Mouse (Mus musculus) olfactory bulb, adult 2 months (tissue): ENCODE measurements around the gene Spata13. TPM values are rescaled to one million over a fixed set of nuclear protein-coding genes. Genes with fewer than 3 reads are reported as not detected.

Experiments
- H3K27ac ChIP-seq: fragments of 200-500 bp; 2 replicates; pipeline ENCODE4 v1.5.1; 2012; ENCODE audit warnings: low read depth, low read length; ENCODE audit not compliant: insufficient read depth
- H3K4me1 ChIP-seq: fragments of 200-500 bp; 2 replicates; pipeline ENCODE4 v1.6.1; 2012; ENCODE audit warnings: low read length; ENCODE audit not compliant: control insufficient read depth, insufficient read depth
- H3K4me3 ChIP-seq: fragments of 200-500 bp; 2 replicates; pipeline ENCODE4 v1.5.1; 2012; ENCODE audit warnings: mild to moderate bottlenecking, low read depth, low read length, moderate library complexity; ENCODE audit not compliant: insufficient read depth
- CTCF ChIP-seq: fragments of 200-500 bp; IDR thresholded peaks from 2 replicates; pipeline ENCODE4 v1.5.1; 2012; ENCODE audit warnings: low read depth, mild to moderate bottlenecking, low read length, moderate library complexity; ENCODE audit not compliant: insufficient read depth
- POLR2A ChIP-seq: fragments of 200-500 bp; IDR thresholded peaks from 2 replicates; pipeline ENCODE4 v1.6.1; 2012; ENCODE audit warnings: mild to moderate bottlenecking, low read depth, low read length, moderate library complexity; ENCODE audit not compliant: insufficient read depth
- WGBS: fragments of 180-500 bp; shearing (Covaris S2); methylation state at CpG from one replicate; pipeline ENCODE4 v1.1.7; 2018; 5-methylcytosine and 5-hydroxymethylcytosine counted together
- polyA plus RNA-seq: library from polyadenylated mRNA; stranded (reverse); fragments of >200 nt; gene quantifications from 2 replicates; pipeline ENCODE4 v1.2.4, GENCODE M21; 2012; ENCODE audit warnings: low replicate concordance; ENCODE audit not compliant: missing spikeins, insufficient read depth, insufficient read length

The Spata13 gene
- polyA plus RNA-seq, 1 experiment, result not detected

- Histone ChIP-seq H3K27ac (0 out of 2 replicates have a peak overlapping the region, but pooled peaks have one; percentile 5), H3K4me1 (peaks cover 32% of the 10 kb centered on the region), H3K4me3 (no peak overlapping the region)
- TF ChIP-seq POLR2A (no peak), CTCF (no peak)
- 22% methylated on average over 4 of the region's 4 CpGs for WGBS
Measured at GRCm38 (mm10) chr14:60736591-60737192, 102.9 kb downstream of the Spata13 start.

GRCm38 (mm10) chr14:60737202-60737611, 103.4 kb downstream of the Spata13 start:
- H3K27ac ChIP-seq, result peak overlapping the region; percentile 30; the same call in 1 of the 2 replicates
- H3K4me1 ChIP-seq, result peaks cover 36% of the 10 kb centered on the region
- no peak overlapping the region for H3K4me3 ChIP-seq
- TF ChIP-seq CTCF (no peak), POLR2A (no peak)
- WGBS, result 42% methylated on average over 7 of the region's 7 CpGs

GRCm38 (mm10) chr14:60738434-60738938, 104.7 kb downstream of the Spata13 start:
- H3K4me3 ChIP-seq, result no peak overlapping the region
- TF ChIP-seq CTCF (no peak), POLR2A (no peak)
- WGBS, result 76% methylated on average over 10 of the region's 10 CpGs
- H3K27ac ChIP-seq, result 0 out of 2 replicates have a peak overlapping the region, but pooled peaks have one; percentile 30
- peaks cover 34% of the 10 kb centered on the region for H3K4me1 ChIP-seq

- WGBS, result 8% methylated on average over 9 of the region's 9 CpGs
- Histone ChIP-seq H3K27ac (no peak overlapping the region), H3K4me1 (peaks cover 30% of the 10 kb centered on the region), H3K4me3 (no peak overlapping the region)
- no peak for TF ChIP-seq POLR2A
- no peak for TF ChIP-seq CTCF
Measured at GRCm38 (mm10) chr14:60739155-60739554, 105.4 kb downstream of the Spata13 start.

GRCm38 (mm10) chr14:60739616-60740015, 105.8 kb downstream of the Spata13 start:
- WGBS, result 66% methylated on average over 12 of the region's 12 CpGs
- H3K27ac ChIP-seq, result 0 out of 2 replicates have a peak overlapping the region, but pooled peaks have one; percentile 16
- H3K4me1 ChIP-seq, result peaks cover 29% of the 10 kb centered on the region
- no peak for TF ChIP-seq CTCF
- TF ChIP-seq POLR2A, result no peak
- H3K4me3 ChIP-seq, result no peak overlapping the region

- H3K4me3 ChIP-seq, result no peak overlapping the region
- peaks cover 26% of the 10 kb centered on the region for H3K4me1 ChIP-seq
- WGBS, result 89% methylated on average over 5 of the region's 5 CpGs
- TF ChIP-seq POLR2A (no peak), CTCF (no peak)
- H3K27ac ChIP-seq, result no peak overlapping the region
Measured at GRCm38 (mm10) chr14:60740507-60740906, 106.7 kb downstream of the Spata13 start.

- no peak for TF ChIP-seq POLR2A
- Histone ChIP-seq H3K4me1 (peaks cover 25% of the 10 kb centered on the region), H3K4me3 (no peak overlapping the region), H3K27ac (no peak overlapping the region)
- WGBS, result 73% methylated on average over 8 of the region's 8 CpGs
Measured at GRCm38 (mm10) chr14:60741033-60741432, 107.2 kb downstream of the Spata13 start.

- Histone ChIP-seq H3K4me3 (no peak overlapping the region), H3K4me1 (peaks cover 20% of the 10 kb centered on the region), H3K27ac (no peak overlapping the region)
- WGBS, result 73% methylated on average over 6 of the region's 6 CpGs
- TF ChIP-seq POLR2A, result no peak
- no peak for TF ChIP-seq CTCF
Measured at GRCm38 (mm10) chr14:60741490-60741981, 107.7 kb downstream of the Spata13 start.

- no peak overlapping the region for H3K4me3 ChIP-seq
- TF ChIP-seq CTCF (no peak), POLR2A (no peak)
- 65% methylated on average over 9 of the region's 9 CpGs for whole genome bisulfite sequencing
- H3K27ac ChIP-seq, result no peak overlapping the region
- peaks cover 13% of the 10 kb centered on the region for H3K4me1 ChIP-seq
Measured at GRCm38 (mm10) chr14:60743681-60744080, 109.9 kb downstream of the Spata13 start.
